Mouse (Mus musculus): ENCODE measurements around the gene Rnf212b. TPM values are rescaled to one million over a fixed set of nuclear protein-coding genes. Genes with fewer than 3 reads are reported as not detected.

Rnf212b gene
- total RNA-seq, 2 experiments from 2014 or later, result not detected

Other genes with a start within 250 kb of the Rnf212b start
- 1 to 10 TPM; 6.0 to 6.5 TPM for gene Ajuba, start 236.6 kb upstream of the Rnf212b start, total RNA-seq (2021)
- gene 4931414P19Rik, start 208.1 kb upstream of the Rnf212b start, total RNA-seq (2021), result 1 to 10 TPM; 3.7 to 4.0 TPM
- 100 to 1,000 TPM; 195 to 201 TPM for gene Psmb5, start 196.1 kb upstream of the Rnf212b start, total RNA-seq (2021)
- gene Psmb11, start 192.7 kb upstream of the Rnf212b start, total RNA-seq (2021), result not detected
- gene Gm17606, start 173.2 kb upstream of the Rnf212b start, total RNA-seq (2021), result not detected
- under 1 TPM; 0.31 to 0.39 TPM for gene Cdh24, start 172.8 kb upstream of the Rnf212b start, total RNA-seq (2021)
- gene 1700123O20Rik, start 127.9 kb upstream of the Rnf212b start, total RNA-seq (2021), result 10 to 100 TPM; 15.5 to 16.0 TPM
- 10 to 100 TPM; 78.7 to 80.9 TPM for gene Acin1, start 127.2 kb upstream of the Rnf212b start, total RNA-seq (2021)
- not detected for gene Gm29776, start 115.3 kb upstream of the Rnf212b start, total RNA-seq (2021)
- not detected for gene Cebpe, start 102.0 kb upstream of the Rnf212b start, total RNA-seq (2021)
- 1 to 10 TPM; 2.4 to 2.8 TPM for gene Slc7a8, start 32.2 kb upstream of the Rnf212b start, total RNA-seq (2021)
- 1 to 10 TPM; 4.7 to 7.3 TPM for gene Homez, start 56.8 kb downstream of the Rnf212b start, total RNA-seq (2021)
- gene Ppp1r3e, start 63.4 kb downstream of the Rnf212b start, total RNA-seq (2021), result 1 to 10 TPM; 3.0 to 3.6 TPM
- gene Bcl2l2, start 69.2 kb downstream of the Rnf212b start, total RNA-seq (2021), result 10 to 100 TPM; 39.7 to 40.3 TPM
- 1 to 10 TPM; 4.5 to 6.8 TPM for gene Gm20521, start 69.3 kb downstream of the Rnf212b start, total RNA-seq (2021)
- 10 to 100 TPM; 50.7 to 55.6 TPM for gene Pabpn1, start 78.4 kb downstream of the Rnf212b start, total RNA-seq (2021)
- gene Slc22a17, start 99.0 kb downstream of the Rnf212b start, total RNA-seq (2021), result 1 to 10 TPM; 2.7 to 3.1 TPM
- 1 to 10 TPM; 2.8 to 3.0 TPM for gene Efs, start 112.0 kb downstream of the Rnf212b start, total RNA-seq (2021)
- gene Il25, start 118.6 kb downstream of the Rnf212b start, total RNA-seq (2021), result not detected
- gene Cmtm5, start 122.1 kb downstream of the Rnf212b start, total RNA-seq (2021), result under 1 TPM; 0.29 to 0.36 TPM
- over 10,000 TPM; 23,221 to 24,394 TPM for gene Myh6, start 152.8 kb downstream of the Rnf212b start, total RNA-seq (2021)
- gene Gm17428, start 162.8 kb downstream of the Rnf212b start, total RNA-seq (2021), result not detected
- 1,000 to 10,000 TPM; 2,164 to 2,361 TPM for gene Myh7, start 180.5 kb downstream of the Rnf212b start, total RNA-seq (2021)
- 10 to 100 TPM; 26.0 to 27.0 TPM for gene Ngdn, start 201.3 kb downstream of the Rnf212b start, total RNA-seq (2021)